Mouse (Mus musculus) ES-E14 (cell line): Measurements from ENCODE around the gene Ano10.

ENCODE experiments used
- CHD2 ChIP-seq: IDR thresholded peaks from 2 replicates; pipeline ENCODE4 v1.6.1; 2014; ENCODE audit warnings: mild to moderate bottlenecking, low read depth, low read length, inconsistent platforms
- HCFC1 ChIP-seq: IDR thresholded peaks from 2 replicates; pipeline ENCODE4 v1.6.1; 2012; ENCODE audit warnings: low read length, inconsistent platforms, borderline replicate concordance; ENCODE audit not compliant: insufficient read depth
- MAFK ChIP-seq: IDR thresholded peaks from 2 replicates; pipeline ENCODE4 v1.6.1; 2014; ENCODE audit warnings: mild to moderate bottlenecking, low read depth, low read length, inconsistent platforms; ENCODE audit not compliant: insufficient read depth
- ZC3H11A ChIP-seq: IDR thresholded peaks from 2 replicates; pipeline ENCODE4 v1.6.1; 2012; ENCODE audit warnings: low read depth, mild to moderate bottlenecking, inconsistent platforms, low read length, borderline replicate concordance
- ZNF384 ChIP-seq: IDR thresholded peaks from 2 replicates; pipeline ENCODE4 v1.6.1; 2012; ENCODE audit warnings: low read depth, low read length, inconsistent platforms

DNA sequence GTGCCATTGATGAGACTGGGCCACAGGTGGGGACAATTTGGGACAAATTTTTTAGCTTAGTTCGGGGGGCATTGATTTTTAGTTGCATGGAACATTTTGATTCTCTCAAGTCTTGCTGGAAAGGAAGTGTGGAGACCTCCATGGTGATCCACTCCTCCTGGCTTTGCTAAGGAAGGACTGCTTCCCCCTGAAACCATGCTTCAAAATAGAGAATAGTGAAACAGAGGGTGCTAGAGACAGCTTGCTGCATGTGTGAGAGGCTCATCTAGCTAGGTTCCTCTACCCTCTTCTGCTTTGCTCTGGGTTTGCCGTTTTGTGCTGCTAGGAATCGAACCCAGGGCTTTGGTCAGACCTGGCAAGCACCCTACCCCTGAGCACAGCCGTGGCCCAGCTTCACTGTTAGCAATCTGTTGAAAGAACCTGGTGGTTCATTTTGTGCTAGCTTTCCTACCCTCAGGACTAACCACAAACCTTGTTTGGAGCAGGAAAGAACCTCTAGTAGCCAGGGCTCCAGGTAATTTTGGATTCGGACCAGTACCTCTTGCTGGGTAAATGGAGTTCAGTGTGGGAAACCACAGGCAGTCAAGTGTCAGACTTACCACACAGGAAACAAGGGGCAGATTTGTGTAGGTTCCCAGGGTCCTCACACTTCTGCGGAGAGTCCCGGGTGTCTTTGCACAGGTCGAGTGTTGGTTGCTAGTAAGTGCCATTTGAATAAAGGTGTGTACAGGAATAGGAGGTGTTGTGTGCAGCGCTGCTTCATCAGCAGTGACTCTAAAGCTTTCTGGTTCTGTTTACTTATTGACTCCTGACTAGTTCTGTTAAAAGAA lies 144.0 kb downstream of the Ano10 start:
- TF ChIP-seq ZNF384: no peak
- no peak for TF ChIP-seq ZC3H11A
- no peak for TF ChIP-seq MAFK
- no peak for TF ChIP-seq CHD2
- no peak for TF ChIP-seq HCFC1
